Mouse (Mus musculus) gastrocnemius, adult 8-10 months (tissue): ENCODE data around the gene Ip6k2. TPM values are rescaled to one million over a fixed set of nuclear protein-coding genes. Genes with fewer than 3 reads are reported as not detected.

Experiments
- DNase-seq, 2 experiments: peaks; one replicate each; pipeline ENCODE4 v3.0.0; 2022; ENCODE audit warnings: low spot score in 2 of 2
- total RNA-seq, 4 experiments: library from RNA; stranded (reverse); gene quantifications; 2 replicates each; pipeline ENCODE4 v1.2.4; 2022

Ip6k2 gene
- 10 to 100 TPM; 12.0 to 15.8 (median 14.2) TPM for total RNA-seq

DNA sequence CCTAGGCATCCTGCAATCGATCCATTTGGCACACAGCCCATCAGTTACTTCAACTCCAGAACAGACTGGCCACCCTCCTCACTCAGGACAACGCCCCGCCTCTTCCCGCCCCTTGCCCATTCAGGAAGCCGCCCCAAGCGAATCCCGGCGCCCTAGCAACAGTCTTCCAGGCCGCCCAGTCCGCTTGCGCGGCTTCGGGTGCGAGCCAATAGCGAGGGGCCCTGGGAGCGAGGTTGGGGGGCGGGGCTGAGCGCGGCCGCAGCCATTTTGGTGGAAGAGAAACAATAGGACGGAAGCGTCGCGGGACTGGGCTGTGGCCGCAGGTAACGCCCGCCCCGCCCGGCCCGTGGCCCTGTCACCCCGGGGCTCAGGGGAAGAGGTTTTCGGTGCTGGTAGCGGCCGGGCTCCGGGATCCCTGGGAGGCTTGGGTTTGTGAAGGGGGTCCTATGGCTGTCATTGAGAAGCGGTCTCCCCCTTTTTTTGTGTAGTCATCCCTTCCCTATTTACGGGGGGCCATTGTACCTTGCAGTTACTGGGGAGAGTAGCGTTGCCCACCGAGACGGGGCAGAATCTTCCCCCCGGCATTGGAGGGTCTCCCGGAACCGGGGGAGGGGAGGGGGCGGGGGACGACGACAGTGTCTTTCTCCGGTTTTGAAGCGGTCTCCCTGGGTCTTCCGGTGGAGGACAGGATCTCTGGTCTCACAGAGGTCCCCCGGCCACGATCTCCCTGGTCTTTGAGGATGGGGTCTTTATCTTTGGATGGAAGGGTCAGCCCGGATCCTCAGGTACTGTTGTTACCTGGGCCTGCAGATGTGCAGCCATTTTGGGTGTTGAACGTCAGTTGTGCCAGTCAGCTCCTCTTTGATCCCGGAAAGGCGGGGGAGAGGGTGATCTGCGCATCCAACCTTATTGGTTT, at the start of gene Ip6k2:
TSS of gene Ip6k2 (plus strand) at position 249 of the 916 bp plus-strand sequence.
- peak; percentile 89 to 91 for DNase-seq

DNA sequence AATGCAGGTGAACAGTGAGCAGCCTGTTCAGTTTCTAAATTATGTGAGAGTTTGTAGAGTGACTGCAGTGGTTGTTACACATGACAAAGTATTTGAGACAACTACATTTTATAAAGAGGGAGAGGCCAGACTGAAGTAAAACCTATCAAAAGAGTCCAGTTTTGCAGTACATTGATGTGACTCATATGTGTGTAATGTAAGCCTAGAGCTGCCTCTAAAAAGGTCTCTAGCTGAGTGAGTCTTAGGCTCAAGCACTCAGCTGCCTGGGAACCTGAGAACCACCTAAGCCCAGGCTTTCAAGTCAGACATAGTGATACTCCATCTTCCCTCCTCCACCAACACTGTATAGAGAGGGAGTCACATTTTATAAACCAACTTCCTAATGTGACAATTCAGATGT, 49.0 kb upstream of the Ip6k2 start:
- no peak for DNase-seq

DNA sequence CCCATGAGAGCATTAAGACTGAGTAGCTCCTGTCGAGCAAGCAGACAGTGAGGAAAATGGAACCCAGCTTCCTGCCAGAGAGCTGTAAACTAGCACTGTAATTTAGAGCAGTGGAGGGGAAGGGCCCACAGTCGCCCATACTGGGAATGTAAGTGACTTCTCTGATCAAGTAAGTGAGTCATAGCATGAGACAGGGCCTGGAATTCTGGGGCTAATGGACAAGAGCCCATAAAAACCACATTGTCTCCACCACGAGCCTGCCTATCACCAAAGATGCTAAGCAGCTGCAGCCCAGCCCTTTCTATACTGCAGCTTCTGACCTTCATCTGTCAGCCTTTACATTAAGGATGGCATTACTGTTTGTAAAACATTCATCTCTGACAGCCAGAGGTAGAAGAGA, 44.4 kb upstream of the Ip6k2 start:
- no peak for DNase-seq

GRCm38 (mm10) chr9:108740062-108740461, 43.5 kb upstream of the Ip6k2 start:
- no peak for DNase-seq

DNA sequence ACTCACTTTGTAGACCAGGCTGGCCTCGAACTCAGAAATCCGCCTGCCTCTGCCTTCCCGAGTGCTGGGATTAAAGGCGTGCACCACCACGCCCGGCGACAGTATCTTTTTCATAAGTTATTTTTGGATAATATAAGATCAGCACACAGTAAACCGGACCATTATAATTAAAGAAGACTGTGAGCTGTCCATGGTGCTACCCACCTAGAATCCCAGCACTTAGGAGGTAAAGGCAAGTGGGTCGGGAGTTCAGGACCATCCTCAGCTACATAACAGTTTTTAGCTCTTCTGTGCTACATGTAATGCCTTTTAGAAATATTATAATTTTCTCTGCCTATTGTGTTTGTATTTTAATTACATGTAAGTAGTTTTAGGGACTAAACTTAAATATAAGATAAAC, 41.5 kb upstream of the Ip6k2 start:
- no peak for DNase-seq

DNA sequence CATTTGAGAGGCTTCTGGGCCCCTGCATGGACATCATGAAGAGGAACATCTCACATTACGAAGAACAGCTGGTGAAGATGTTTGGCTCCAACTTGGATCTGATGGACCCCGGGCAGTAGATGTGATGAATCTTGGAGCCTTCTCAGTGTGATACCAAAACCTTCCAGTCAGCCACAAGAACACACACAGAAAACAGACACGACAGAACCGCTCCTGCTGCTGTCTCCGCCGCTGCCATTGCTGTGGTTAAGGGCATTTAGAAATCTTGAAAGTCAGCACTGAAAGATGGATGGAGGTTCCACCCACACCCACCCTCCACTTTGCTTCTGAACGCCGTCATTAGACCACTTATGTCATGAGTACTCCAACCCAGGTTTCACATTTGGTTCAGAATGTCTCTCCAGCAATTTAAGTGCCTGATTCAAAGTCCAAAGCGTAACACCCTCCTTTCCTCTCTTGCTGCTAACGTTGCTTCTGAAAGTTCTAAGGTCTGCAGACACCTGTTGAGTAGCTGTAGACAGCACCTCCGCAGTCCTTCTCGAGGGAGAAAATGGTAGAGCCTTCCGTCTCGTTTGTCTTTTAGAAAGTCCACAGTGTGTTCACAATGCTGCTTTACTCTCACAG, 36.6 kb upstream of the Ip6k2 start:
- no peak for DNase-seq

DNA sequence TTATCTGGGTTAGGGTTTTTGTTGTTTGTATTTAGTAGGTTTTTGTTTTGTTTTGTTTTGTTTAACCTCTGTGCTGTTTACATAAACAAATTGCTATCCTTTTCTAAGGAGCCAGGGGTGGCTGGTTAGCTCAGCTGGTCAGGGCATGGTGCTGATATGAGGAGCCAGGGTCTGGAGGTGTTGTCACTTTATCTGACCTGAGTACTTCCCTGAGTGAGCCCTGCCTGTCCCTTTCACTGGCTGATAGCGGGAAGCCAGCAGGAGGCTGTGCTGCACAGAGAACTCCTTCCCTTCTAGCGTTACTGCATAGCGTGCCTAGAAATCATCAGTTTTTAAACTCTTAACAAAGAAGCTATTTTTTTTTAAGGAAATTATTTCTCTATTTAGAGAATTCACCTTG, 35.9 kb upstream of the Ip6k2 start:
- no peak for DNase-seq

DNA sequence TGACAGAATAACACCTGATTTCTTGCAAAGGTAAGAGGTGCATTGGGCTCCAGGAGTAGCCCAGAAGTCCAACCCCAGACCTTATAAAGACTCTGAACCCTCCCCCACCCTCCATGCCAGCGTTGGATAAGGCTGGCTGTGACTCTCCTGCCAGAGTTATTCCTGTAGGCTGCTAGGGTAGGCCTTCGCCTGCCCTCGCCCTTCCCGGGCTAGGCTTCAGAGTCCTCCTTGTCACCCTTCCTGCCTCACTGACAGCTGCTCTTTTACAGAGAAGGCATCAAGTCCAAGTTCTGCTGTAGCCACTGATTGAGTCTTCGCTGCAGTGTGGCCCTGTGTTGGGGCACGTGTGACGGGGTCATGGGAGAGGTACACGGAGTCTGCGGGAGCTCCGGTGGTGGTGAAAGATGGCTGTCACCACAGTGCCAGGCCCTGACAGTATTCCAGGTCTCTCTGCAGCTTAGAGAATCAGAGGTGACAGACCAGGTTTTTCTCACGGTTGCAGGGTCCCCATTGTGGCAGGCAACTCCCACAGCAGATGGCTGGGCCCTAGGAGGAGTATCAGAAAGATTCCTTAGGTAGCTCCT, 34.9 kb upstream of the Ip6k2 start:
- peak in 1 of 2 experiments; percentile 38 for DNase-seq

GRCm38 (mm10) chr9:108750616-108751015, 33.0 kb upstream of the Ip6k2 start:
- no peak for DNase-seq

GRCm38 (mm10) chr9:108752142-108752920, 31.3 kb upstream of the Ip6k2 start:
- DNase-seq: no peak

- peak; percentile 48 to 58 for DNase-seq
These were observed 30.3 kb upstream of the Ip6k2 start for GRCm38 (mm10) chr9:108753326-108753725.

- no peak for DNase-seq
These were observed 29.6 kb upstream of the Ip6k2 start for GRCm38 (mm10) chr9:108753976-108754375.

DNA sequence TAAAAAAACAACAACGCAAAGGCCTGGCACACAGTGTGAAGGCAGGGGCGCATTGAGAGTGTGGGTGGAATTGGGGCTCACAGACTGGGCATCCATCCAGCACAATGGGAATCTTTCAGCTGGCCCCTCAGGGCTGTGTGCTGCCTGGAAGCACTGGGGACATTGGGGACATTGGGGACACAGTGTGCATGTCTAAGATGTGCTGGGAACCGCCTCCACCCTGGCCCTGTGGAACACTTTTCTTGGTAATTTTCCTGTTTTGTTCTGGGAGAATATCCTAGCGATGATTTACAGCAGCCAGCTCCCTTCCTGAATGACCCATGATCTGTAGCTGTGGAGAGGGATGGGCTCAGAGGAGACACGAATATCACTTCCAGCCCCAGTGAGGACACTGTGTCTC, 29.2 kb upstream of the Ip6k2 start:
- no peak for DNase-seq

GRCm38 (mm10) chr9:108757406-108757805, 26.2 kb upstream of the Ip6k2 start:
- no peak for DNase-seq

DNA sequence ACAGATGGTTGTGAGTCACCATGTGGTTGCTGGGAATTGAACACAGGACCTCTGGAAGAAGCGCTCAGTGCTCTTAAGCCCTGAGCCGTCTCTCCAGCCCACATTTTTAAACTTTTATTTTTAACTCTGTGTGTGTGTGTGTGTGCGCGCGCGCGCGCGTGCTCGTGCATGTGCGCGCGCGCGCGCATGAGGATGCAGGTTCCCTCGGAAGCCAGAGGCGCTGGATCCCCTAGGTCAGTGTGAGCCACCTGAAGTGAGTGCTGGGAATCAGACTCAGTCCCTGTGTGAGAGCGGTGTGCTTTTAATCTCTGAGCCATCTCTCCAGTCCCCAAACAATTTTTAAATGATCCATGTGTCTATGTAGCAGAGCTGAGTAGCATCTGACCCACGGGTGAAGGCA, 24.5 kb upstream of the Ip6k2 start:
- DNase-seq: no peak

DNA sequence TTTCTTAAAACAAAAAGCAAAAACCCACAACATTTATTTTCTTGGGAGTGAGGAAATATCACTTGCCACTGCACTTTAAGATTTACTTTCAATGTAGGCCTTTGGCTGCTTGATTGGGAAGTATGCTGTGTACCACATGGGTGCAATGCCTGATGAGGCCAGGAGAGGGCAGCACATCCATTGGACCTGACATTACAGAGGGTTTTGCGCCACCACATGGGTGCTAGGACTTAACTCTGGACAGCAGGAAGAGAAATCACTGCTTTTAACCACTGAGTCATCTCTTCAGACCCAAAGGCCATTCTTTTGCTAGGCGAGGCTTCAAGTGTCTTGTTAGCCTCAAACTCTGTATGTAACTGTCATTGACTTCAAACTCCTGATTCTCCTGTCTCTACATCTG, 23.8 kb upstream of the Ip6k2 start:
- no peak for DNase-seq

DNA sequence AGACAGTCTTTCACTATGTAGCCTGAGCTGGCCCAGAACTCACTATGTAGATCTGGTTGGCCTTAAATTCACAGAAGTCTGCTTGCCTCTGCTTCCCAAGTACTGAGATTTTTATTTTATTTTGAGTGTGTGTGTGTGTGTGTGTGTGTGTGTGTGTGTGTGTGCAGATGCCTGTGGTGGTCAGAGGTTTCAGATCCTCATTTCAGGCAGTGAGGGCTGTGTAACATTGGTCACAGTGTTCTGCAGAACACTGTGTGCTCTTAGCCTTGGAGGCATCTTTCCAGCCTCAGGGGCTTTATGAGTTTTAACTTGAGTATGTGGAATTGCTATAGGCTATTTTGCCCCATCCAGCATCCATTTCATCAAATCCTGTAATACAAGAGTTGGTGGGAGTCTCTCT, 22.0 kb upstream of the Ip6k2 start:
- DNase-seq: no peak

- DNase-seq: no peak
These were observed 18.6 kb upstream of the Ip6k2 start for GRCm38 (mm10) chr9:108764971-108765370.

DNA sequence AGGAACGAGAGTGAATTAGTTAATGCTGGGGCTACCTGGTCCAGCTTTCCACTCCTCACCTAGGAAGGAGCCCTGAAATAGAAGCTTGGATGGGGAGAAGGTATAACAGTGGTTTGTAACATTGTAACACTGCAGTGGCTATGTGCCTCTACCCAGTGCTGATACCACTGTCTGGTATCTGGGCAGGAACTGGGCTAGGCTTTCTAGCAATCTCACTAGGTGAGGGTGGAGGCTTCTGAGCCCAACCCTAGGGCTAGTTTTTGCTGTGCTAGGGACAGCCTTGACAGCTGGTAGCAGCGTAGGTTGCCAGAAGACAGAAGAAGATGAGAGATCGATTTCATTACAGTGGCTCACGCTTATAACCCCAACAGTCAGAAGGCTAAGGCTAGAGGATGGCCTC, 7.0 kb upstream of the Ip6k2 start:
- no peak for DNase-seq

GRCm38 (mm10) chr9:108777276-108777675, 6.3 kb upstream of the Ip6k2 start:
- no peak for DNase-seq

DNA sequence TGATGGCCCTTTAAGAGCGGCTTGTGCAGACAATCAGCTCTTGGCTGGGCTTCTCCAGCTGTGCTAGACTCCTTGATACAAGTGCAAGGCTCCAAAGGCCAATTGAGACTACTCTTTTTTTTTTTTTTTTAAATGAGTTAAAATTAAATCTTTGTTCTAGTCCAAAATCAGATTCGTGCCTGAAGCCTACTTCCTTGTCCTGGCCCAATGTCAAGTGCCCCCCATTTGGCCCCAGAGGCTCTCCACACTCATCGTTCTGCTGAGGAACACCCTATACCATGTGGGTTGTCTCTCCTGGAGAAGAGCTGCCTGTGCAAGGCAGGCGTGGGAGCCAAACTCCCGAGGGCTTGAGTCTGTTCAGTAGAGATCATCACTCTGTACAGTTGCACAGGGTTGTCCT, 2.6 kb upstream of the Ip6k2 start:
- DNase-seq: no peak

DNA sequence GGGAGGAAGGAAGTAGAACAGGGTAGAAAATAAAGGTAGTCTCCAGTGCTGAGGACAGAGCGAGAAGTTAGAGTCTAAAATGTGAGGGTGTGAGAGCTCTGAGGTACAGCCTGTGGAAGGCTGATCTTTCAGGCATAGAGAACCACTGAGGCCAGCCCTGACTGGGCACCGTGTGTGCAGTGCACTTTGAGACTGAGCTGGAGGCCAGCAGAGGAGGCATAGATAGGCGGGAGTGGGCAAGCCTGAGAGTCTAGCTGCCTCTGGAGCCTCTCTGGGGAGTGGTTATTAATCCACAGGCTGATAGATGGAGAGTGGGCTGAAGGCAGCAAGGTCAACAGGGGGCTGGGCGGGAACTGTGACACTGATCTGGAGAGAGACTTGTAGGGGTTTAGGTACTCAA, 1.7 kb upstream of the Ip6k2 start:
- no peak for DNase-seq
